In genomic region chr9:119580668-119581067, GRCm38 (mm10) we compare ENCODE assay signal across 9 mouse cellular contexts. TPM values are rescaled to one million over a fixed set of nuclear protein-coding genes. Genes with fewer than 3 reads are reported as not detected.
DNase-seq lines count a peak whose midpoint lies in the region; ATAC-seq lines count a peak whose summit lies in the region.
"Had no signal": no experiment of that assay in that cellular context is flagged by ENCODE, and none has a peak within 500 bp of the region (broad histone marks: within the 10 kb centered on the region; RNA-seq: fewer than 3 reads in every experiment).

No protein-coding gene starts in this region.

- under 1% methylated on average over 6 of the region's 6 CpGs for WGBS in limb, embryonic 10.5 days
- under 1% methylated on average over 6 of the region's 6 CpGs for whole genome bisulfite sequencing in midbrain, embryonic 16.5 days

- peak; percentile 14 to 61 for DNase-seq in urinary bladder, adult 18-20 months (ENCODE audit: low spot score in 2 of 2)
- DNase-seq in urinary bladder, postnatal 10 days (ENCODE audit: low spot score) = no peak
- peak; percentile 91 for DNase-seq in embryo, embryonic 10 days (ENCODE audit: low spot score)
- DNase-seq in kidney, adult 18-20 months = peak; percentile 79
- peak; percentile 82 for DNase-seq in limb, embryonic 10.5 days (ENCODE audit: low spot score)
- peak; percentile 54 to 73 for DNase-seq in spleen, postnatal 10 days (ENCODE audit: low spot score in 2 of 2)

- peaks cover 73% of the 10 kb centered on the region for H3K27me3 ChIP-seq in limb, embryonic 10.5 days (ENCODE audit: low read depth, poor library complexity, severe bottlenecking)
- H3K27me3 ChIP-seq in midbrain, embryonic 16.5 days (ENCODE audit: control insufficient read depth, insufficient read depth, low read depth, low read length) = peaks cover 56% of the 10 kb centered on the region

- H3K36me3 ChIP-seq in limb, embryonic 10.5 days = no peaks in the 10 kb centered on the region
- H3K36me3 ChIP-seq in midbrain, embryonic 16.5 days (ENCODE audit: control insufficient read depth, insufficient read depth, low read length) = no peaks in the 10 kb centered on the region

- ATAC-seq in granulocyte monocyte progenitor cell, adult 5-6 weeks (replicated peaks; ENCODE audit: poor library complexity, severe bottlenecking) = peak; percentile 82
- peak; percentile 45; the same call in 1 of the 2 replicates for ATAC-seq in midbrain, embryonic 16.5 days
- ATAC-seq: Patski had no signal

- H3K27ac ChIP-seq in limb, embryonic 10.5 days = no peak overlapping the region
- H3K27ac ChIP-seq in midbrain, embryonic 16.5 days (ENCODE audit: low read length) = no peak overlapping the region

- no peak overlapping the region for H3K9ac ChIP-seq in midbrain, embryonic 16.5 days (ENCODE audit: low read depth, low read length)

- no peak overlapping the region for H3K4me2 ChIP-seq in midbrain, embryonic 16.5 days (ENCODE audit: low read length)

- no peak overlapping the region for H3K4me3 ChIP-seq in limb, embryonic 10.5 days
- no peak overlapping the region for H3K4me3 ChIP-seq in midbrain, embryonic 16.5 days (ENCODE audit: low read depth, low read length)

- no peaks in the 10 kb centered on the region for H3K9me3 ChIP-seq in limb, embryonic 10.5 days (replicated peaks)
- no peaks in the 10 kb centered on the region for H3K9me3 ChIP-seq in midbrain, embryonic 16.5 days (replicated peaks; ENCODE audit: control insufficient read depth, low read length, poor library complexity, severe bottlenecking)

- peaks cover 18% of the 10 kb centered on the region for H3K4me1 ChIP-seq in limb, embryonic 10.5 days
- H3K4me1 ChIP-seq in midbrain, embryonic 16.5 days (ENCODE audit: control insufficient read depth, insufficient read depth, low read length) = peaks cover 10% of the 10 kb centered on the region

RNA-seq across cellular contexts. Expression of gene Scn5a, which starts 1.9 kb away (rescaled TPM):
- total RNA-seq in granulocyte monocyte progenitor cell, adult 5-6 weeks (2014; fragmentation: Nextera tagmentation) = not detected in 2 replicates
- not detected in 2 replicates for total RNA-seq in granulocyte monocyte progenitor cell, adult 5-6 weeks (2017)
- 0.10 and 0.13 TPM in 2 replicates for polyA plus RNA-seq in limb, embryonic 10.5 days (2016; fragmentation: Nextera tagmentation; extraction: Ambion mirVana)
- polyA plus RNA-seq in midbrain, embryonic 16.5 days (2015; fragmentation: Nextera tagmentation; extraction: Ambion mirVana) = 0.29 and 0.40 TPM in 2 replicates
